Mouse (Mus musculus) liver, embryonic 14.5 days (tissue): ENCODE measurements around the gene Utrn.

Experiments
- CTCF ChIP-seq: IDR thresholded peaks from 2 replicates; pipeline ENCODE4 v1.5.1; 2016; ENCODE audit warnings: antibody characterized with exemption, low read depth, control low read depth
- EP300 ChIP-seq: IDR thresholded peaks from 2 replicates; pipeline ENCODE4 v1.6.1; 2016; ENCODE audit warnings: antibody characterized with exemption, low read depth

- TF ChIP-seq CTCF, result peak; percentile 76
- no peak for TF ChIP-seq EP300
Measured at GRCm38 (mm10) chr10:12690601-12691000, 178.6 kb downstream of the Utrn start.
